Mouse (Mus musculus): Measurements from ENCODE around the gene Cdc42se2. TPM values are rescaled to one million over a fixed set of nuclear protein-coding genes. Genes with fewer than 3 reads are reported as not detected.

Cdc42se2 gene
- polyA plus RNA-seq, 1 experiment from 2014 or later: 15.4 TPM

DNA sequence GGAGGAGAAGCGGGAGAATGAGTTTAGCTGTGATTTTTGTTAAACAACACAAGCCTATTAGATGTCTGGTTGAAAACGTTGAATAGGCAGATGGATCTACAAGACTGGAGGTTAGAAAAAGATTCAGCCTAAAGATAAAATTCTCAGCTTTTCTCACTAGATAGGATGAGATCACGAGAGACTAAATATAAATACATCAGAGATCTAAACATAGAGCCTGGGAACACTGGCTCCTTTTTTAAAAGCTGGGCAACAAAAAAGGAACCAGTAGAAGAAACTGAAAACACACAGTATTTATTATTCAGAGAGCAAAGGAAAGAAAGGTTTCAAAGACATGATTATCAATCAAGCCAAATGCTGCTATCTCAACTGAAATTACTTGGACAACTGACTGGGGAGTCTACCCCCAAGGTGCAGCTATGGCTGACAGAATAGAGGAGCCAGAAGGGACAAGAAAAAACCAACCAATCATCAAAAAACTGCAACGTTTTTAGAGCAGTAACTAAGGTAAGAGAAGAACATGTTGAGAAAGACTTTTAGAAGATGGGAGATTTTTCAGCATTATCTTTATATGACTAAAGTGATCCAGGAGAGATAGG is 10.6 kb downstream of the Cdc42se2 start:
- Histone ChIP-seq H3K9me3 (ENCODE audit: low read length) (no peaks in the 10 kb centered on the region), H3K36me3 (replicated peaks; ENCODE audit: insufficient read depth, low read length) (no peaks in the 10 kb centered on the region), H3K27me3 (ENCODE audit: insufficient read depth, low read length) (no peaks in the 10 kb centered on the region), H3K4me3 (ENCODE audit: low read depth, low read length) (no peak overlapping the region), H3K4me2 (ENCODE audit: low read depth, low read length) (no peak overlapping the region), H3K27ac (ENCODE audit: low read depth) (no peak overlapping the region), H3K4me1 (ENCODE audit: insufficient read depth) (peaks cover 38% of the 10 kb centered on the region), H3K9ac (replicated peaks) (no peak overlapping the region)
- WGBS (ENCODE audit: insufficient replicate concordance): 50% methylated on average over 4 of the region's 4 CpGs
- TF ChIP-seq CTCF (IDR thresholded peaks at IDR 0.05; ENCODE audit: low read depth): no peak
- no peak for TF ChIP-seq EP300 (IDR thresholded peaks at IDR 0.05; ENCODE audit: low read depth)
- DNase-seq (no peak), ATAC-seq (no peak)

DNA sequence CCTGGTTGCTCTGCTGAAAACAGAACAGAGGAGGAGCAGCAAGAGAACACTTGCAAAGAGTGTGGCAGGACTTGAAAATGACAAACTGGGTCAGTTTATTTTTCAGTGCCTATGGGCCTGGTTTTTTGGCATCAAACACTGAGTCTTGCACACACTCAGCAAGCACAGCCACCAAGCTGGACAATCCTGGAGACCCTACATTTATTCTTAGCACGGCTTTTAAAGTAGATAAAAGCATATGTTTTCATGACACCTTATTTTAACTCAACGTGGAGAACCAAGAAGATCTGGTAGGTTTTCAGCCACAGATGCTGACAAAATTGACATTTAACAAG is 11.1 kb downstream of the Cdc42se2 start:
- Histone ChIP-seq H3K4me1 (ENCODE audit: insufficient read depth) (peaks cover 38% of the 10 kb centered on the region), H3K27me3 (ENCODE audit: insufficient read depth, low read length) (no peaks in the 10 kb centered on the region), H3K4me3 (ENCODE audit: low read depth, low read length) (no peak overlapping the region), H3K36me3 (replicated peaks; ENCODE audit: insufficient read depth, low read length) (no peaks in the 10 kb centered on the region), H3K27ac (ENCODE audit: low read depth) (peak overlapping the region; percentile 61), H3K9me3 (ENCODE audit: low read length) (no peaks in the 10 kb centered on the region), H3K9ac (replicated peaks) (no peak overlapping the region), H3K4me2 (ENCODE audit: low read depth, low read length) (no peak overlapping the region; the same call in 1 of the 2 replicates)
- TF ChIP-seq EP300 (IDR thresholded peaks at IDR 0.05; ENCODE audit: low read depth) (no peak), CTCF (IDR thresholded peaks at IDR 0.05; ENCODE audit: low read depth) (no peak)
- 67% methylated on average over 2 of the region's 2 CpGs for WGBS (ENCODE audit: insufficient replicate concordance)
- ATAC-seq (no peak), DNase-seq (no peak)

DNA sequence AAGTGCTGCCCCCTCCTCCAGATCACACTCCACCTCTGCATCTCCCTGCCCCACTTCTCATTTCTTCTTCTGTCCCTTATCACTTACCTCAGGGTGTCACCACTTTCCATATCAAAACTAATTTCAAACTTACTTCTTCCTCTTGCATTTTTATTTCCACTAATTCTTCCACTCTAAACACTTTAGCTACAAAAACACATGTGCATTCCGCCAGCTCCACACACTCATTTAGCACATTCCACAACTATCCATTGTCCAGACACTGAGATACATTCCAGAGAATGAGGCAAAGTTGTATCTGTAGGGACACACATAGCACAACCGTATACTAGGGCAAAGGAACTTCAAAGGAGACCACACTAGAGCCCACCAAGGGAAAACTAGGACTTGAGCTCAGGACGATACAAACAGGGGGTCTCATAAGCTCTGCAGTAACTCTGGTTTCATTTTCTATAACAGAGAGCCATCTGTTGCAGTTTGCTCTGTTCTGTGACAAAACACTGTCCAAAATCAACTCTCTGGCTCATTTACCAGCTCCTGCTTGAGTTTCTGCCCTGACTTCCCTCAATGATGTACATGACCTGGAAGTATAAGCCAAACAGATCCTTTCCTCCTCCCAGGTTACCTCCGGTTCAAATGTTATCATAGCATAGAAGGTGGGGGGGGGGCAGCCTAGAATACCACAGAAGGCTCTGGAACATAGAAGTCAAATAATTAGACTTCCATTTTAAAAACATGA is 11.7 kb downstream of the Cdc42se2 start:
- H3K36me3 ChIP-seq (replicated peaks; ENCODE audit: insufficient read depth, low read length): no peaks in the 10 kb centered on the region
- ATAC-seq (no peak), DNase-seq (no peak)
- peak overlapping the region; percentile 61 for H3K27ac ChIP-seq (ENCODE audit: low read depth)
- H3K9ac ChIP-seq (replicated peaks): no peak overlapping the region; the same call in 1 of the 2 replicates
- peaks cover 38% of the 10 kb centered on the region for H3K4me1 ChIP-seq (ENCODE audit: insufficient read depth)
- TF ChIP-seq CTCF (IDR thresholded peaks at IDR 0.05; ENCODE audit: low read depth) (no peak), EP300 (IDR thresholded peaks at IDR 0.05; ENCODE audit: low read depth) (no peak)
- H3K4me2 ChIP-seq (ENCODE audit: low read depth, low read length): peak overlapping the region; percentile 33
- no peaks in the 10 kb centered on the region for H3K9me3 ChIP-seq (ENCODE audit: low read length)
- no peak overlapping the region for H3K4me3 ChIP-seq (ENCODE audit: low read depth, low read length)
- no peaks in the 10 kb centered on the region for H3K27me3 ChIP-seq (ENCODE audit: insufficient read depth, low read length)
- whole genome bisulfite sequencing (ENCODE audit: insufficient replicate concordance): 49% methylated on average over 4 of the region's 4 CpGs

GRCm38 (mm10) chr11:54774282-54775078 is 13.0 kb downstream of the Cdc42se2 start:
- no peak overlapping the region for H3K4me3 ChIP-seq (ENCODE audit: low read depth, low read length)
- peak overlapping the region; percentile 60 for H3K27ac ChIP-seq (ENCODE audit: low read depth)
- no peaks in the 10 kb centered on the region for H3K9me3 ChIP-seq (ENCODE audit: low read length)
- TF ChIP-seq CTCF (IDR thresholded peaks at IDR 0.05; ENCODE audit: low read depth) (no peak), EP300 (IDR thresholded peaks at IDR 0.05; ENCODE audit: low read depth) (no peak)
- peaks cover 38% of the 10 kb centered on the region for H3K4me1 ChIP-seq (ENCODE audit: insufficient read depth)
- H3K4me2 ChIP-seq (ENCODE audit: low read depth, low read length): peak overlapping the region; percentile 48
- H3K27me3 ChIP-seq (ENCODE audit: insufficient read depth, low read length): no peaks in the 10 kb centered on the region
- 44% methylated on average over 7 of the region's 7 CpGs for WGBS (ENCODE audit: insufficient replicate concordance)
- ATAC-seq (no peak), DNase-seq (no peak)
- no peaks in the 10 kb centered on the region for H3K36me3 ChIP-seq (replicated peaks; ENCODE audit: insufficient read depth, low read length)
- H3K9ac ChIP-seq (replicated peaks): no peak overlapping the region

DNA sequence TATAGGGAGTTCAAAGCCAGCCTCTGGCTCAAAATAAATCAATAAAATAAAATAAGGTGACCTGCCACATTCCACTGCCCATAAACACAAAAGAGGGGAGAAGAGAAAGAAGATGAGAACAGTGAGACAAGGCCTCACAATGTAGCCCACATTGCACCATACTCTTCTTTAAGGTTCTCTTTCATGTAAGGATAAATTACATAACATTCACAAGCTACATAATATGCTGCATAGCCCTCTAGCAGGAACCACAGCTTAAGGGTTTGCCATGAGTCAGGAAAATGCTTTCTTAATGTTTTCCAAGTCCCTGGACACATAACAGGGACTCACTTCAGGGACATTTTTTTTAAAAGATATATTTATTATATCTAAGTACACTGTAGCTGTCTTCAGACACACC is 15.9 kb downstream of the Cdc42se2 start:
- Histone ChIP-seq H3K9me3 (ENCODE audit: low read length) (no peaks in the 10 kb centered on the region), H3K36me3 (replicated peaks; ENCODE audit: insufficient read depth, low read length) (no peaks in the 10 kb centered on the region), H3K9ac (replicated peaks) (no peak overlapping the region), H3K4me3 (ENCODE audit: low read depth, low read length) (no peak overlapping the region), H3K4me2 (ENCODE audit: low read depth, low read length) (no peak overlapping the region), H3K27ac (ENCODE audit: low read depth) (no peak overlapping the region), H3K4me1 (ENCODE audit: insufficient read depth) (peaks cover 20% of the 10 kb centered on the region), H3K27me3 (ENCODE audit: insufficient read depth, low read length) (no peaks in the 10 kb centered on the region)
- DNase-seq: no peak
- no peak for ATAC-seq
- TF ChIP-seq CTCF (IDR thresholded peaks at IDR 0.05; ENCODE audit: low read depth): no peak
- no peak for TF ChIP-seq EP300 (IDR thresholded peaks at IDR 0.05; ENCODE audit: low read depth)

GRCm38 (mm10) chr11:54769843-54770242 is 17.6 kb downstream of the Cdc42se2 start:
- Histone ChIP-seq H3K36me3 (replicated peaks; ENCODE audit: insufficient read depth, low read length) (no peaks in the 10 kb centered on the region), H3K27ac (ENCODE audit: low read depth) (no peak overlapping the region), H3K4me2 (ENCODE audit: low read depth, low read length) (no peak overlapping the region), H3K27me3 (ENCODE audit: insufficient read depth, low read length) (no peaks in the 10 kb centered on the region), H3K9ac (replicated peaks) (no peak overlapping the region), H3K4me1 (ENCODE audit: insufficient read depth) (peaks cover 5% of the 10 kb centered on the region), H3K4me3 (ENCODE audit: low read depth, low read length) (no peak overlapping the region), H3K9me3 (ENCODE audit: low read length) (no peaks in the 10 kb centered on the region)
- 75% methylated on average over 5 of the region's 5 CpGs for WGBS (ENCODE audit: insufficient replicate concordance)
- TF ChIP-seq CTCF (IDR thresholded peaks at IDR 0.05; ENCODE audit: low read depth) (no peak), EP300 (IDR thresholded peaks at IDR 0.05; ENCODE audit: low read depth) (no peak)
- DNase-seq (no peak), ATAC-seq (no peak)

All from liver, postnatal 0 days (tissue).